Mouse (Mus musculus): ENCODE measurements around the gene 4930402F06Rik. TPM values are rescaled to one million over a fixed set of nuclear protein-coding genes. Genes with fewer than 3 reads are reported as not detected.

4930402F06Rik gene
- total RNA-seq (2023; ENCODE audit: inconsistent age) = 0.87 to 1.0 TPM in 2 of 4 replicates, not detected in the others

DNA sequence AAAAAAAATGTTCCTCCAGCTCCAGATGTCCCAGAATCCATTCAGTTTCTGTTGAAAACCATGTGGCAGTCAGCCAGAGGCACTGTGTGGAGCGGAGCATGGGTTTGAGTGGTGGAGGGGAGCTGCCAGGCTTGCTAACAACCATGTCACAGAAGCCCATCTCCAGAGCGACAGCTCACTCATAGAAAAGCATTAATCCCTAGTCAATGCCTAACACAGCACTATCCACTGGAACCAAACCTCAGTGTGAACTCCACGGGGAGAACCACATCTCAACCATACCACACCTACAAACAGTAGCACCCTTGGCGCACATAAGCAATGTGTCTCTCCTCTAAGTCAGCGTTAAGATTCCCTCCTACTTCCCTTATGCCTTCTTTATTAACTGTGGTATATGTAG is at the start of gene 4930402F06Rik:
4930402F06Rik (minus strand) TSS at position 80 of the 400 bp plus-strand sequence.

DNA sequence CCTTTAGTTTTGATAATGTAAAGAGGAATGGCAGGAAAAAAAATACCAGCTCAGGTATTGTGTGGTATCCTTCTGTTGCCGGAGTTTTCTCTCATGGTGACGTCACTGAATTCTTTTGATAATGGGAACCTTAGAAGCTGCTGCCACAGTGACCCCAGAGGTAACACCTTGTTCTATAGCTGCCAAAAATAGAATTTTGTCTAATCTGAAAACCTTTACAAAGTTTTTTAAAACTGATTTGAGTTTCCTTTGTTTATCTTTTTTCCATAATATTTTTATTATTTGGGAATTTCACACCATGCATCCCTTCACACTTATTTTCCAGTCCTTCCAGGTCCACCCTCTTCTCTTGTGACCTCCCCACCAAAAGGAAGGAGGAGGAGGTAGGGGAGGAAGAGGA is 29.3 kb downstream of the 4930402F06Rik start, which contains the start of gene 4930568D16Rik:
4930568D16Rik (minus strand) TSS at position 101 of the 400 bp plus-strand sequence.

GRCm38 (mm10) chr2:35336388-35337280 is 60.3 kb downstream of the 4930402F06Rik start, which contains the start of gene Stom:
Gene Stom (minus strand): TSS chr2:35336976.

Other genes with a start within 250 kb of the 4930402F06Rik start
- gene Rab14, start 196.1 kb downstream of the 4930402F06Rik start, total RNA-seq (2023; ENCODE audit: inconsistent age) = 184 to 210 TPM (median 191 TPM) in 4 replicates
- gene Gsn, start 140.8 kb downstream of the 4930402F06Rik start, total RNA-seq (2023; ENCODE audit: inconsistent age) = 80.8 to 89.9 TPM (median 85.6 TPM) in 4 replicates
- gene Stom, start 60.2 kb downstream of the 4930402F06Rik start, total RNA-seq (2023; ENCODE audit: inconsistent age) = 6.9 to 8.3 TPM (median 7.6 TPM) in 4 replicates
- gene 4930568D16Rik, start 29.4 kb downstream of the 4930402F06Rik start, total RNA-seq (2023; ENCODE audit: inconsistent age) = not detected in 4 replicates
- 68.0 to 78.0 TPM (median 73.9 TPM) in 4 replicates for gene Ggta1, start 66.1 kb upstream of the 4930402F06Rik start, total RNA-seq (2023; ENCODE audit: inconsistent age)
- gene Dab2ip, start 161.1 kb upstream of the 4930402F06Rik start, total RNA-seq (2023; ENCODE audit: inconsistent age) = 3.4 to 7.9 TPM (median 5.5 TPM) in 4 replicates

All from B cell, adult (primary cell).